Mouse (Mus musculus) midbrain, postnatal 0 days (tissue): Measurements from ENCODE around the gene Maml2. TPM values are rescaled to one million over a fixed set of nuclear protein-coding genes. Genes with fewer than 3 reads are reported as not detected.

ENCODE experiments used
- ATAC-seq: fragments of 200-750 bp; cut with Nextera tagmentation; 2 replicates; pipeline ENCODE4 v1.8.0; 2017; ENCODE audit warnings: moderate number of reproducible peaks, mild to moderate bottlenecking, moderate TSS enrichment, moderate library complexity; ENCODE audit not compliant: low FRiP score
- DNase-seq: peaks from one replicate; pipeline ENCODE4 v3.0.0-alpha.2; 2015; ENCODE audit warnings: low spot score
- H3K27ac ChIP-seq: fragments of 300-500 bp; sonication (generic); 2 replicates; pipeline ENCODE4 v1.5.1; 2014; ENCODE audit warnings: low read depth, mild to moderate bottlenecking, low read length, mixed read lengths
- H3K27me3 ChIP-seq: fragments of 300-500 bp; sonication (generic); 2 replicates; pipeline ENCODE4 v1.6.1; 2014; ENCODE audit warnings: low read length, control low read depth, mixed read lengths; ENCODE audit not compliant: insufficient read depth
- H3K36me3 ChIP-seq: fragments of 300-500 bp; sonication (generic); 2 replicates; pipeline ENCODE4 v1.6.1; 2014; ENCODE audit warnings: low read length, control low read depth, mixed read lengths; ENCODE audit not compliant: insufficient read depth
- H3K4me1 ChIP-seq: fragments of 300-500 bp; sonication (generic); 2 replicates; pipeline ENCODE4 v1.6.1; 2014; ENCODE audit warnings: mild to moderate bottlenecking, control low read depth, antibody characterized with exemption, low read length, mixed read lengths; ENCODE audit not compliant: insufficient read depth
- H3K4me2 ChIP-seq: fragments of 300-500 bp; sonication (generic); 2 replicates; pipeline ENCODE4 v1.6.1; 2014; ENCODE audit warnings: low read depth, mild to moderate bottlenecking, low read length, mixed read lengths; ENCODE audit not compliant: poor library complexity, severe bottlenecking
- H3K4me3 ChIP-seq: fragments of 300-500 bp; sonication (generic); 2 replicates; pipeline ENCODE4 v1.5.1; 2014; ENCODE audit warnings: low read depth, mild to moderate bottlenecking, low read length, moderate library complexity
- H3K9ac ChIP-seq: fragments of 300-500 bp; sonication (generic); replicated peaks from 2 replicates; pipeline ENCODE4 v1.6.1; 2014; ENCODE audit warnings: mild to moderate bottlenecking, low read length, moderate library complexity, mixed read lengths; ENCODE audit not compliant: poor library complexity, severe bottlenecking
- H3K9me3 ChIP-seq: fragments of 300-500 bp; sonication (generic); 2 replicates; pipeline ENCODE4 v1.6.1; 2016; ENCODE audit warnings: low read length, control low read depth
- CTCF ChIP-seq: IDR thresholded peaks from 2 replicates; pipeline ENCODE4 v1.5.1; 2016; ENCODE audit warnings: antibody characterized with exemption, mild to moderate bottlenecking
- WGBS: fragments of 180-500 bp; shearing (Covaris S2); extraction: QIAGEN DNeasy Blood & Tissue Kit; methylation state at CpG from one replicate; pipeline ENCODE4 v1.1.7; 2014; 5-methylcytosine and 5-hydroxymethylcytosine counted together
- polyA plus RNA-seq: library from polyadenylated mRNA; unstranded; fragments of >200 nt; fragmentation: Nextera tagmentation; extraction: Ambion mirVana; gene quantifications from 2 replicates; pipeline ENCODE4 v1.2.1, GENCODE M21; 2015
- total RNA-seq: library from RNA; depleted of rRNA; stranded (reverse); fragments of >200 nt; gene quantifications from 2 replicates; pipeline ENCODE4 v1.2.3, GENCODE M21; 2014

The Maml2 gene
- total and polyA plus RNA-seq, 2 experiments from 2014 or later: 9.1 to 9.2 TPM

DNA sequence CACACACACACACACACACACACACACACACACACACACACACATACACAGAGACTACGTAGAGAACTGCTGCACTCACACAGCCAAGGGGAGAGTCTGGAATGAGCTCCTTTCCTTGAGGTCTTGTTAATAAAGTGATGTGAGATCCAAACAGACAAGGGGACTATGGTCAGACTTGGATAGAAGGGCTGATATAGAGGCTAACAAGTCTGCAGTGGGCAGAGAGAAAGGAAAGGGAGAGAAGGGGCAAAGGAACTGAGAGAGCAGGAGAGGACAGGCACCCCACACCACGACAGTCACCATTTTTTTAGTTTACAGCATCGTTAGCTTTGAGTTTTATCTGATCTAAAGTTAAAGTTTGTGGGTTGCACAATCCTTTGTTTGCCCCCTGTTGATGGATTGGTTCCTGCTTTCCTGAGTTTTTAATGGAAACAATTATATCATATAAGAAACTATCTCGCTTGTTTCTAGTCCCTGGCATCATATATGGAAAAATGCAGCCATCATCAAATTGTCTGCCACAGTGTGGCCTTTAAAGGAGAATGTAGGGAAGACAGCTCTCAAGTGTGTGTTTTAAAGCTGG is 149.0 kb downstream of the Maml2 start, which contains the start of gene Gm17571:
Gene Gm17571, minus strand, starts transcription at position 51 of the 583 bp plus-strand sequence.
- TF ChIP-seq CTCF: no peak
- H3K4me1 ChIP-seq: no peaks in the 10 kb centered on the region
- 84% methylated on average over 4 of the region's 4 CpGs for WGBS

DNA sequence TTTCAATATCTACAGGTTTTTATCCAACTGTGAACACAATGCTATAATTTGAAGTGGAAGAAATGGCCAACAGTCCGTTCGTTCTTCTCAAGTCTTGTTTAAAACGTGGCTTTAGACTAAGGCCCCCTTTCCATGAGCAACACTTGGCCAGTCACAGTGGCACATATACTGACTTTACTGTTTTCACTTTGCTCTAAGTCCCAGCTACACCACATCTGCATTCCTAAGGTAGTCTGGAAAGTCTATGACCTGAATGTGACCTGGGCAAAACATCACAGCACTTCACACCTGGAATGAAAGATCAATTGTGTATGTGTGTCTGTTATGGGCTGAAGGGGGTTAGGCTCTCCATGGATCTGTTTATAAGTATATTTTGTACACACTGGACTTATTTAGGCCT is 151.0 kb downstream of the Maml2 start:
- Histone ChIP-seq H3K4me3 (no peak overlapping the region), H3K9ac (no peak overlapping the region), H3K27ac (no peak overlapping the region), H3K9me3 (no peaks in the 10 kb centered on the region), H3K4me1 (no peaks in the 10 kb centered on the region), H3K4me2 (no peak overlapping the region), H3K36me3 (no peaks in the 10 kb centered on the region), H3K27me3 (no peaks in the 10 kb centered on the region)
- DNase-seq: no peak
- TF ChIP-seq CTCF: no peak
- 91% methylated on average over 3 of the region's 3 CpGs for WGBS
- ATAC-seq: no peak

More for the DNA sequence above, 149.0 kb downstream of the Maml2 start, which contains the start of gene Gm17571:
- Histone ChIP-seq H3K36me3 (no peaks in the 10 kb centered on the region), H3K27me3 (no peaks in the 10 kb centered on the region), H3K9me3 (no peaks in the 10 kb centered on the region), H3K4me2 (no peak within 1 kb of the TSS), H3K9ac (no peak within 1 kb of the TSS), H3K27ac (no peak within 1 kb of the TSS), H3K4me3 (no peak within 1 kb of the TSS)
- no peak for DNase-seq
- ATAC-seq: no peak

DNA sequence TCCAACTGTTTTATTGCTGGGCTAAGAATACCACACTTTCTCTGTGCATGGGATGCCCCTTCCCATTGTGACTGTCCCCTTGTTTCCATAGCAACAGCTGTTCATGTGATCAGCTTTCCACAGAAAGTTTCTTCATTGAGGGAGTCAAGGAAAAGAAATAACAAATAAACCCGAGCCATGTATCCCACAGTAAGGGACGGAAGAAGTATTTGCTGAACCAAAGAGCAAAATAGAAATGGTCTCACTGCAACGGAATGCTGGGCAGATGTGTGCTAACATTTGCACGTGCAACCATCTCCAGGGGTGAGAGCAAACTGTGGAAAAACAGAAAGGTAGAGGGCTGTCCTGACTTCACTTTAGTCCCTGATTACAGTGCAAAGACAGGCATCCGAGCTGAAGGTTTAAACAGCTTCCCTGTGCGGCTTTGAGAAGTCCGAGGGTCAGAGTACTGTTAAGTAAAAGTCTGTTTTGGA is 156.9 kb downstream of the Maml2 start:
- TF ChIP-seq CTCF: no peak
- Histone ChIP-seq H3K4me3 (no peak overlapping the region), H3K4me2 (no peak overlapping the region), H3K4me1 (no peaks in the 10 kb centered on the region), H3K9ac (no peak overlapping the region), H3K27me3 (no peaks in the 10 kb centered on the region), H3K36me3 (no peaks in the 10 kb centered on the region), H3K9me3 (no peaks in the 10 kb centered on the region), H3K27ac (no peak overlapping the region)
- ATAC-seq (no peak), DNase-seq (peak; percentile 47)
- 12% methylated on average over 7 of the region's 7 CpGs for WGBS

DNA sequence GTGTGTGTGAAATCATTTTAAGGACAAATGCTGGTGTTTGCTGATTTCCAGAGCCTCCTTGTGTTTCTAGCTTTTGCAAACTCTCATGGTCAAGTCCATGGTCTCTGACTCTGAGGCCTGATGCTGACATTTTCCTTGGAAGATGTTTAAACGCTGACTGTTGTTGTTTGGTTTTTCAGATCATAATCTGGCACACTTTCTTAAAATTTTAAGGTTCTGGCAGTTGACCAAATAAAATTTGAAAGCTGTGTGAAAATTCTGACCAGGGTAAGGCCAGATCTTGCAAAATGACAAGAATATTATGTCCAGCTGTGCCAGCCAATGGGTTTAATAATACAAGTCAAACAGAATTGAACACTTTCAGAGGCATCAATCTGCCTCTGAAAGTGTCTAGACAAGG is 157.5 kb downstream of the Maml2 start:
- no peak overlapping the region for H3K27ac ChIP-seq
- no peaks in the 10 kb centered on the region for H3K27me3 ChIP-seq
- H3K4me1 ChIP-seq: no peaks in the 10 kb centered on the region
- ATAC-seq: no peak
- TF ChIP-seq CTCF: no peak
- DNase-seq: no peak
- no peak overlapping the region for H3K4me3 ChIP-seq
- 64% methylated on average over 1 of the region's 1 CpGs for WGBS
- no peak overlapping the region for H3K9ac ChIP-seq
- H3K36me3 ChIP-seq: no peaks in the 10 kb centered on the region
- no peak overlapping the region for H3K4me2 ChIP-seq
- no peaks in the 10 kb centered on the region for H3K9me3 ChIP-seq

DNA sequence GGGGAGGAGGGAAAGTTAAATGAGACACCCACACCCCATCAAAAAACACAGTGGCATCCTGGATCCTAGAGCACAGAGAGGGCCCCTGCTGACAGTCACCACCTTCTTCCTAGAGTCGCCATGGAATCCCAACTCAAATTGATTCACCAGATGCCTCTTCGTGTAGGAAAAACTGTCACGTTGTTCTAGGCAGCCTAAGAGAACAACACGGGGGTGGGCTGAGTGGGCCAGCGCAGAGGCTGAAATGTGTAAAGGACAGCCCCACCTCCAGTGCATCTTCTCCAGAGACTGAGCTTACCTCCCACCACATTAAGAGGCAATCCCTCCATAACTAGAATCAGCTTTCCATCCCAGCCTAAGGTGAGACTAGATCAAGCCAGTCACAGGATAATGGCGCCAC is 160.0 kb downstream of the Maml2 start:
- Histone ChIP-seq H3K4me3 (no peak overlapping the region), H3K27me3 (no peaks in the 10 kb centered on the region), H3K9me3 (no peaks in the 10 kb centered on the region), H3K9ac (no peak overlapping the region), H3K4me1 (no peaks in the 10 kb centered on the region), H3K36me3 (no peaks in the 10 kb centered on the region), H3K27ac (no peak overlapping the region), H3K4me2 (no peak overlapping the region)
- DNase-seq: no peak
- no peak for ATAC-seq
- WGBS: 77% methylated on average over 6 of the region's 6 CpGs
- no peak for TF ChIP-seq CTCF

DNA sequence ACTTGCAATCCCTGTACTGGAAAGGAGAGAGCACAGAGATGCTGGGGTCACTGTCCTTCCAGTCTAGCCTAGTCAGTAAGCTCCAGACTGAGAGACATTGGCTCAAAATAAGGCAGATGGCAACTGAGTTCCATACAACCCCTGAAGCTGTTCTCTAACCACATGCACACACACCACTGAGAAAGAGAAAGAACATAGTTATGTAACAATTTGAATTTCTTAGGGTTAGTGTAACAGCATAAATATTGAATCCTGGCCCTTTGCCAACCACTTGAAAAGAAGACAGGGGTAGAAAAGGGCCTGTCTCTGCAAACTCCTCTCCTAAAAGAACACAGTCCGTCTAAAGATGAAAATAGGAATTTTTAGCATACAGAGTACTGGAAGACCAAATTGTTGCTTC is 161.6 kb downstream of the Maml2 start:
- no peak overlapping the region for H3K9ac ChIP-seq
- no peak for TF ChIP-seq CTCF
- H3K36me3 ChIP-seq: no peaks in the 10 kb centered on the region
- H3K4me2 ChIP-seq: no peak overlapping the region
- no peak overlapping the region for H3K4me3 ChIP-seq
- no peaks in the 10 kb centered on the region for H3K4me1 ChIP-seq
- H3K27ac ChIP-seq: no peak overlapping the region
- DNase-seq (no peak), ATAC-seq (no peak)
- 42% methylated on average over 1 of the region's 1 CpGs for WGBS
- no peaks in the 10 kb centered on the region for H3K9me3 ChIP-seq
- H3K27me3 ChIP-seq: no peaks in the 10 kb centered on the region
